Comparison of ENCODE assay signal across 9 mouse cellular contexts in the genomic region with DNA sequence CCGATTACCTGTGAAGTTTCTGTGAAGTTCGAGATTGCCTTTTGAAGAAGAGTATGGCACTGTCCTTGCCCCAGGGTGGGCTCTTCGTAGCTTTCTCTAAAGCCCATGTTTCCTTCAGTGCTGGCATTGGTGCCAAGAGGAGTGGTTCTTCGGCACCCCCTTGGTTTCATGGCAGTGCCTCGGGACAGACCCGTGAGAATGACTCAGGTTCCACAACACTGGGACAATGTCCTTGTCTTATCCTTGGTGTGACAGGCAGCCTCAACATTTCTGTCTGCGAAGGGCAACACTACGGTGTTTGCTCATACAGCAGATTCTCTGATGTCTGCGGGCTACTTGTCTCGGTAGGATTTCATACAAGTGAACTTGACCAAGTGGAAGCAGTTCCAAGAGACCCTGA.
"Had no signal": no experiment of that assay in that cellular context is flagged by ENCODE, and none has a peak within 500 bp of the region (broad histone marks: within the 10 kb centered on the region; RNA-seq: fewer than 3 reads in every experiment).

No protein-coding gene starts in this region.

- H3K36me3 ChIP-seq: neural tube, embryonic 13.5 days had no signal

- H3K9ac ChIP-seq: limb, embryonic 13.5 days; liver, embryonic 14.5 days; midbrain, embryonic 12.5 days; neural tube, embryonic 13.5 days had no signal

- H3K27me3 ChIP-seq: limb, embryonic 13.5 days; midbrain, embryonic 12.5 days; neural tube, embryonic 13.5 days had no signal

- H3K4me2 ChIP-seq: limb, embryonic 13.5 days; midbrain, embryonic 12.5 days; neural tube, embryonic 13.5 days had no signal

- DNase-seq: left cerebral cortex, postnatal 4 days; lung, adult 18-20 months; right cerebral cortex, postnatal 14 days; thymus, postnatal 4 days had no signal

- H3K27ac ChIP-seq: limb, embryonic 13.5 days; liver, embryonic 14.5 days; midbrain, embryonic 12.5 days; neural tube, embryonic 13.5 days had no signal

- H3K4me3 ChIP-seq: limb, embryonic 13.5 days; midbrain, embryonic 12.5 days; neural tube, embryonic 13.5 days had no signal

- H3K9me3 ChIP-seq: limb, embryonic 13.5 days; midbrain, embryonic 12.5 days; neural tube, embryonic 13.5 days had no signal

- ATAC-seq: midbrain, embryonic 16.5 days had no signal
